Mouse (Mus musculus) neural tube, embryonic 15.5 days (tissue): Measurements from ENCODE around the gene Mboat1. TPM values are rescaled to one million over a fixed set of nuclear protein-coding genes. Genes with fewer than 3 reads are reported as not detected.

Experiments used
- ATAC-seq: fragments of 200-750 bp; cut with Nextera tagmentation; 2 replicates; pipeline ENCODE4 v1.8.0; 2017; ENCODE audit warnings: mild to moderate bottlenecking, moderate TSS enrichment, moderate library complexity; ENCODE audit not compliant: low FRiP score
- H3K27ac ChIP-seq: fragments of 300-500 bp; sonication (generic); replicated peaks from 2 replicates; pipeline ENCODE4 v1.5.1; 2015; ENCODE audit warnings: mild to moderate bottlenecking, inconsistent platforms
- H3K27me3 ChIP-seq: fragments of 300-500 bp; sonication (generic); replicated peaks from 2 replicates; pipeline ENCODE4 v1.6.1; 2015; ENCODE audit warnings: inconsistent platforms
- H3K36me3 ChIP-seq: fragments of 300-500 bp; sonication (generic); 2 replicates; pipeline ENCODE4 v1.6.1; 2015; ENCODE audit warnings: inconsistent platforms
- H3K4me1 ChIP-seq: fragments of 300-500 bp; sonication (generic); 2 replicates; pipeline ENCODE4 v1.6.1; 2015; ENCODE audit warnings: inconsistent platforms
- H3K4me2 ChIP-seq: fragments of 300-500 bp; sonication (generic); 2 replicates; pipeline ENCODE4 v1.6.1; 2015; ENCODE audit warnings: inconsistent platforms, mild to moderate bottlenecking, moderate library complexity
- H3K4me3 ChIP-seq: fragments of 300-500 bp; sonication (generic); replicated peaks from 2 replicates; pipeline ENCODE4 v1.5.1; 2015; ENCODE audit warnings: mild to moderate bottlenecking, inconsistent platforms
- H3K9ac ChIP-seq: fragments of 300-500 bp; sonication (generic); replicated peaks from 2 replicates; pipeline ENCODE4 v1.6.1; 2015; ENCODE audit warnings: mild to moderate bottlenecking, inconsistent platforms
- H3K9me3 ChIP-seq: fragments of 300-500 bp; sonication (generic); replicated peaks from 2 replicates; pipeline ENCODE4 v1.6.1; 2016; ENCODE audit warnings: inconsistent platforms
- WGBS: fragments of 180-500 bp; shearing (Covaris S2); methylation state at CpG from one replicate; pipeline ENCODE4 v1.1.7; 2015; ENCODE audit warnings: mixed read lengths; 5-methylcytosine and 5-hydroxymethylcytosine counted together
- polyA plus RNA-seq: library from polyadenylated mRNA; unstranded; fragments of >200 nt; fragmentation: Nextera tagmentation; extraction: Ambion mirVana; gene quantifications from 2 replicates; pipeline ENCODE4 v1.2.1, GENCODE M21; 2015

Mboat1 gene
- polyA plus RNA-seq, 1 experiment from 2014 or later = 2.3 TPM

DNA sequence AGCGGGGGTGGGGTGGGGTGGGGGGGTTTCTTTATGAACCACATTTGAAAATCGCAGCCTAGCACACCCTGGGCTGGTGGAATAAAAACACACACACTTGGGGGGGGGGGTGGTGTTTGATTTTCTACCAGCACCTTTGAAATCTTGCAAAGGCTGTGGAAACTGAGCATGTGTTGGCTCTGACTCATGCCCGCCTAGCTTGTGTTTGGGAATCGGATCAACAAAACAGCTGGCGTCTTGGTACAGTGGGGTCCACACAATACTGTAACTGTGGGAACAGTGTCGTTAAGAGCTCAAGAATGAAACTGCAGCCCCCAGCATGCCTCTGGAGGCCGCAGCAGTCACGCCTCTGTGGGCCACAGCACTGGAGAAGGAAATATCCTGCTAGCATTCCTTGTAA is 50.2 kb downstream of the Mboat1 start:
- peak; percentile 92 for ATAC-seq
- Histone ChIP-seq H3K4me1 (peaks cover 13% of the 10 kb centered on the region), H3K9me3 (no peaks in the 10 kb centered on the region), H3K27ac (0 out of 2 replicates have a peak overlapping the region, but pooled peaks have one; percentile 45), H3K9ac (no peak overlapping the region), H3K36me3 (no peaks in the 10 kb centered on the region), H3K27me3 (no peaks in the 10 kb centered on the region), H3K4me3 (no peak overlapping the region), H3K4me2 (0 out of 2 replicates have a peak overlapping the region, but pooled peaks have one; percentile 3)
- WGBS = 32% methylated on average over 8 of the region's 8 CpGs

DNA sequence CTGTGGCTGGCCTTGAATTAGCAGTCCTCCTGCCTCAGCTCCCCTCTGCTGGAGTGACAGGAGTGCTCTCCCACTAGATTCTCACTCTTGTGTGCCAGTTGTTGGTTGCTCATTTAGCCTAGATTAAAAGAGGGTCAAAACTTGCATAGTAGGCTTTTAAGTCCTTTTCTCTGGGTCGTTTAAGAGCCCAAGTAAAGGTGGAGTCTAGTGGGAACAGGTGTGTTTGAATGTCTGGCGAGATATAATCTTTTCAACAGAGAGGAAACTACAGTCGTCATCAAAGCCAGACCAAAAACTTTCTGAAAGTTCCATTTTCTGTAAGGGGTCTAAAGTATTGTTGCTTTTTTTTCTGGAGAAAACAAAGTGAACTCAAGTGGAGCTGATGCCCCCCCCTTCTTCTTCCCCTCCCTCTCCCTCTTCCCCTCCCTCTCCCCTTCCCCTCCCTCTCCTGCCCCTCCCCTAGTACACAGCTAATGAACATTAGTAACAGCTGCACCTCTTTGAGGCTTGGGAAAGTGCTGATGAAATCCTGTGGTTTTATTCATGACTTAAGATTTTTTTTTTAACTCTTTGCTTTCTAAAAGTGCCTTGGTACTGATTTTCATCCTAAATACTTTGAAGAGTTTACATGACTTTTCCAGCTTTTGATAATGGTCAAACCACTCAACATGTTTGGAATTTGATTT is 55.9 kb downstream of the Mboat1 start:
- H3K4me2 ChIP-seq = no peak overlapping the region
- no peaks in the 10 kb centered on the region for H3K9me3 ChIP-seq
- no peaks in the 10 kb centered on the region for H3K36me3 ChIP-seq
- H3K27me3 ChIP-seq = no peaks in the 10 kb centered on the region
- H3K27ac ChIP-seq = no peak overlapping the region
- no peak for ATAC-seq
- WGBS = 77% methylated on average over 3 of the region's 3 CpGs
- H3K4me1 ChIP-seq = no peaks in the 10 kb centered on the region
- H3K4me3 ChIP-seq = no peak overlapping the region
- no peak overlapping the region for H3K9ac ChIP-seq

DNA sequence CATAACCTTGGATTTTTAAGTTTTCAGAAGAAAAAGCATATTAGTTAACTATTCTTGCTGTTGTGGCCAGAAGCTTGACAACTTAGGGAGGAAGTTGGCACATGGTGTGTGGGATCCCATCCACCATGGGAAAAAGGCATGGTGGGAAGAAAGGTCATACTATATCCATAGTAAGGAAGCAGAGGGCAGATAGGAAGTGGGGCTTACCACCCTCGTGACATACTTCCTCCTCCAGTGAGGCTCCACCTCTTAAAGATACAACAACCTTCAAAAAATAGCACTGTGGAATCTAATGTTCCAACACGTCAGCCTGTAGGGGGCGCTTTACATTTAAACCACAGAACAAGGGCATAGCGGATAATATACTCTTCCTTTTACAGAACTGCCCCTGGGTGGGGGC is 57.1 kb downstream of the Mboat1 start:
- Histone ChIP-seq H3K27me3 (no peaks in the 10 kb centered on the region), H3K36me3 (no peaks in the 10 kb centered on the region)
- 74% methylated on average over 4 of the region's 4 CpGs for WGBS

DNA sequence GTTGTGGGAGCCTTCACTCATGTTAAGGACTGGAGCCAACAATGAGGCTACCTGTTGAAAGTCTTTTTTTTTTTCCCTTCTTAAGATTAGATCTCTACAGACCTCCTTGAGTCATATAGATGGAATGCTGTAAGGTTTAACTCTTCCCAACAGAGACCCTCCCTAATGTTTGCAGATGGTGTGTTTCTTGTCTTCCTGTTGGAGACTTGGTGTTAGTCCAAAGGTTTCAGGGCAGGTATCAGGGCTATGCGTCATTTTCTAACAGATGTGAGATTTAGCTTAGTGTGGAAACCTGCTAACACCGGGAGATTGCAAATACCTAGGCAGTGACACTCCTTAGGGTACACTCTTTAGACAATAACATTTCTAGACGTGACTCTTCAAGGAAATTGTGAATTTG is 58.5 kb downstream of the Mboat1 start:
- no peaks in the 10 kb centered on the region for H3K9me3 ChIP-seq
- H3K27me3 ChIP-seq = no peaks in the 10 kb centered on the region
- H3K4me2 ChIP-seq = no peak overlapping the region
- H3K4me3 ChIP-seq = no peak overlapping the region
- no peaks in the 10 kb centered on the region for H3K36me3 ChIP-seq
- WGBS = 83% methylated on average over 3 of the region's 3 CpGs
- no peak for ATAC-seq
- no peak overlapping the region for H3K27ac ChIP-seq
- no peak overlapping the region for H3K9ac ChIP-seq
- no peaks in the 10 kb centered on the region for H3K4me1 ChIP-seq

More for the DNA sequence above, 57.1 kb downstream of the Mboat1 start:
- no peak for ATAC-seq
- Histone ChIP-seq H3K4me1 (no peaks in the 10 kb centered on the region), H3K4me3 (no peak overlapping the region), H3K9me3 (no peaks in the 10 kb centered on the region), H3K4me2 (no peak overlapping the region), H3K9ac (no peak overlapping the region), H3K27ac (no peak overlapping the region)

- H3K9me3 ChIP-seq = no peaks in the 10 kb centered on the region
- no peak overlapping the region for H3K4me2 ChIP-seq
- no peaks in the 10 kb centered on the region for H3K4me1 ChIP-seq
- no peak for ATAC-seq
- no peaks in the 10 kb centered on the region for H3K36me3 ChIP-seq
- no peak overlapping the region for H3K9ac ChIP-seq
- no peak overlapping the region for H3K4me3 ChIP-seq
- no peak overlapping the region for H3K27ac ChIP-seq
- no peaks in the 10 kb centered on the region for H3K27me3 ChIP-seq
- WGBS = 79% methylated on average over 8 of the region's 8 CpGs
Measured at GRCm38 (mm10) chr13:30196661-30197060, 60.4 kb downstream of the Mboat1 start.

- Histone ChIP-seq H3K4me1 (no peaks in the 10 kb centered on the region), H3K27ac (no peak overlapping the region), H3K36me3 (no peaks in the 10 kb centered on the region), H3K4me2 (no peak overlapping the region), H3K9ac (no peak overlapping the region), H3K27me3 (no peaks in the 10 kb centered on the region), H3K4me3 (no peak overlapping the region), H3K9me3 (no peaks in the 10 kb centered on the region)
- ATAC-seq = no peak
- 89% methylated on average over 9 of the region's 9 CpGs for WGBS
Measured at GRCm38 (mm10) chr13:30198101-30198570, 61.8 kb downstream of the Mboat1 start.

- WGBS = 78% methylated on average over 4 of the region's 4 CpGs
- no peaks in the 10 kb centered on the region for H3K27me3 ChIP-seq
- no peak overlapping the region for H3K4me2 ChIP-seq
- H3K4me1 ChIP-seq = no peaks in the 10 kb centered on the region
- no peak overlapping the region for H3K27ac ChIP-seq
- no peak overlapping the region for H3K4me3 ChIP-seq
- H3K9me3 ChIP-seq = no peaks in the 10 kb centered on the region
- no peaks in the 10 kb centered on the region for H3K36me3 ChIP-seq
- H3K9ac ChIP-seq = no peak overlapping the region
- no peak for ATAC-seq
Measured at GRCm38 (mm10) chr13:30199821-30200220, 63.5 kb downstream of the Mboat1 start.

- H3K4me3 ChIP-seq = no peak overlapping the region
- H3K4me2 ChIP-seq = no peak overlapping the region
- H3K27me3 ChIP-seq = no peaks in the 10 kb centered on the region
- 99% methylated on average over 2 of the region's 2 CpGs for WGBS
- H3K9ac ChIP-seq = no peak overlapping the region
- no peak overlapping the region for H3K27ac ChIP-seq
- no peaks in the 10 kb centered on the region for H3K4me1 ChIP-seq
- H3K9me3 ChIP-seq = no peaks in the 10 kb centered on the region
- no peaks in the 10 kb centered on the region for H3K36me3 ChIP-seq
- ATAC-seq = no peak
Measured at GRCm38 (mm10) chr13:30200737-30201136, 64.4 kb downstream of the Mboat1 start.

- Histone ChIP-seq H3K4me1 (no peaks in the 10 kb centered on the region), H3K9ac (no peak overlapping the region), H3K36me3 (no peaks in the 10 kb centered on the region), H3K27ac (no peak overlapping the region), H3K4me2 (no peak overlapping the region), H3K4me3 (no peak overlapping the region), H3K27me3 (no peaks in the 10 kb centered on the region), H3K9me3 (no peaks in the 10 kb centered on the region)
- no peak for ATAC-seq
- 90% methylated on average over 2 of the region's 2 CpGs for WGBS
Measured at GRCm38 (mm10) chr13:30203018-30203417, 66.7 kb downstream of the Mboat1 start.

- H3K9me3 ChIP-seq = no peaks in the 10 kb centered on the region
- ATAC-seq = no peak
- H3K4me3 ChIP-seq = no peak overlapping the region
- WGBS = 83% methylated on average over 1 of the region's 1 CpGs
- no peaks in the 10 kb centered on the region for H3K27me3 ChIP-seq
- H3K4me1 ChIP-seq = 0 out of 2 replicates have a peak, but pooled peaks cover under 1% of the 10 kb centered on the region
- no peaks in the 10 kb centered on the region for H3K36me3 ChIP-seq
- no peak overlapping the region for H3K27ac ChIP-seq
- no peak overlapping the region for H3K9ac ChIP-seq
- H3K4me2 ChIP-seq = no peak overlapping the region
Measured at GRCm38 (mm10) chr13:30208176-30208575, 71.9 kb downstream of the Mboat1 start.

GRCm38 (mm10) chr13:30213276-30213675 is 77.0 kb downstream of the Mboat1 start:
- Histone ChIP-seq H3K27ac (no peak overlapping the region), H3K9me3 (no peaks in the 10 kb centered on the region), H3K27me3 (no peaks in the 10 kb centered on the region), H3K9ac (no peak overlapping the region), H3K4me3 (no peak overlapping the region), H3K36me3 (no peaks in the 10 kb centered on the region), H3K4me2 (no peak overlapping the region), H3K4me1 (0 out of 2 replicates have a peak, but pooled peaks cover 2% of the 10 kb centered on the region)
- WGBS = 64% methylated on average over 9 of the region's 9 CpGs
- ATAC-seq = 0 out of 2 replicates have a peak, but pooled peaks have one; percentile 11

DNA sequence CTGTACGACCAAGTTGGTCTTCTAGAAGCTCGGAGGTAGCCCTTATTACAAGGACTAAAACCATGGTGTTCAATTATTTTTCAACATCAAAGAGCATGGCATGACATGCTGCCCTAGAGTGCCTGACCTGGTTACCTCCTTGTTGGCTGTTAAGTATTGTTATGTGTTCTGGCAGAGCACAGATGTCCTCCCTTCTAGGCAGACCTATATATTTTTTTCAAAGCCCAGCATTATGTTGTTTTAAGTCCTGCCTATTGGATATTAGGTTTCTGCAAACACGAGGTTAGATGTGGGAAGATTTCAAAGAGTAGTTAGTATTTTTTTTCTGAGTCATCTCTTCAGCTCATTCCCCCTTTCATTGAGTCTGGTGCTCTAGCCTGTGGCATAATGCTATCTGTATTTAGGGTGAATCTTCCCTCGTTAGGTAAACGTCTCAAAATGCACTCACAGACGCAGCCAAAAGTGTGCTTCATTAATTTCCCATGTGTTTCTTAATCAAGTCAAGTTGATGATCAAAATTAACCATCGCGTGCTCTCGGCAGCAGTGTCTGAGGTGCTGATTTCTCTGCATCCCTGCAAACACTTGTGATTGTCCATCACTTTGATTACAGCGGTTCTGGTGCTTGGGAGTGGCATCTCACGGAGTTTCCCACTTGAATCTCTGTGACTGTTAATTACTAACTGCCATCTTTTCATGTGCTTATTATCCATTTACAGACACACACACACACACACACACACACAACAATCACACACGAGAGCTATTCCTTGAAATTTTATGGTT is 81.5 kb downstream of the Mboat1 start:
- no peak for ATAC-seq
- WGBS = 76% methylated on average over 12 of the region's 12 CpGs
- H3K27ac ChIP-seq = no peak overlapping the region
- no peaks in the 10 kb centered on the region for H3K36me3 ChIP-seq
- no peak overlapping the region for H3K9ac ChIP-seq
- H3K9me3 ChIP-seq = no peaks in the 10 kb centered on the region
- no peak overlapping the region for H3K4me3 ChIP-seq
- H3K4me2 ChIP-seq = no peak overlapping the region
- 0 out of 2 replicates have a peak, but pooled peaks cover 2% of the 10 kb centered on the region for H3K4me1 ChIP-seq
- H3K27me3 ChIP-seq = no peaks in the 10 kb centered on the region
